Mouse (Mus musculus) urinary bladder, postnatal 0 days (tissue): ENCODE results near the gene Gimap4. TPM values are rescaled to one million over a fixed set of nuclear protein-coding genes. Genes with fewer than 3 reads are reported as not detected.

Source experiments
- polyA plus RNA-seq: library from polyadenylated mRNA; unstranded; fragments of >200 nt; fragmentation: Nextera tagmentation; extraction: Ambion mirVana; gene quantifications from 2 replicates; pipeline ENCODE4 v1.2.1, GENCODE M21; 2015

The Gimap4 gene
- polyA plus RNA-seq: 5.5 and 5.9 TPM in 2 replicates

GRCm38 (mm10) chr6:48684319-48684718 lies at the start of gene Gimap4:
Gimap4 (plus strand) TSS chr6:48684549.

GRCm38 (mm10) chr6:48646995-48647394 lies 37.4 kb upstream of the Gimap4 start, which contains the start of gene Gimap8:
Gimap8 (plus strand) TSS chr6:48647234.

GRCm38 (mm10) chr6:48675931-48676859 lies 8.2 kb upstream of the Gimap4 start, which contains the start of gene Gimap9:
Gimap9 (plus strand) TSS chr6:48676129.

GRCm38 (mm10) chr6:48718455-48718854 lies 34.1 kb downstream of the Gimap4 start, which contains the start of the genes Gm28053 and Gimap7:
Gm28053 (plus strand) TSS chr6:48718607.
Gimap7 (plus strand) TSS chr6:48718621.

DNA sequence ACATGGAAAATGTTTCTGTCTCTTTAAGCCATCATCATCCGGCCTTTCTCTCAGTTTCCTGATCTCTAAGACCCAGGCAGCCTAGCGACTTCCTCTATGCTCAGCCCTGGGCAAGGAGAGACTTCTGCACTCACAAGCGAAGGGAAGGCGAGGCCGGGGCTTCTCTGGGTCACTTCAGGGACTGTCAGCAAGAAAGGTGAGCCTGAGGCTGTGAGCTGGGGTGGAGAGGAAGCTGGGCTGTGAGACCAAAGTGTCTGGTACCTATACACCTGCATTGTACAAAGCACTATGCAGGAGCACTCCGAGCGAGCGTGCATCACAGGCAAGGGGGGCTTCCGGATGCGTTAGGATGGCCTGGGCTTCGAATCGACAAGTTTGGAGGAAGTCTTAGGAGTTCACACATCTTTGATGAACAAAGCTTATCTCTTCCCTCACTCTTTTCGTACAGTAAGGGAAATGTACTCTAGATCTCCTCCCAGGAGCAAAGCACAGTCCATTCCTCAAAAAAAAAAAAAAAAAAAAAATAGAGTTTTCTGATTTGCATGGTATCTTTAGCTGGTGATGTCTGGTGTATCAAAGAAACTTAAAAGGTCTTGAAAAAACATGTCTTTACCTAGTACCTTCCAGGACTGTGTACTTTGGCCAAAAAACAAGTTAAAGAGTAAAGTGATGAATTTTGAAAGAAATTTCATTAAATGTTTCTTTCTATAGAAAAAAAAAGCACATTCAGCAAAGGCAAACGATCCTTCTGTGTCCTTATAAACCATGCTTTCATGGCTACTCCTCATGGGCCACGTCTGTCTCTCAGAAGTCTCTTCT lies 54.8 kb downstream of the Gimap4 start, which contains the start of gene Gimap1:
TSS of gene Gimap1 (plus strand) at position 94 of the 819 bp plus-strand sequence.

Other genes with a start within 250 kb of the Gimap4 start
- 43.5 and 50.9 TPM in 2 replicates for gene Zfp467, start 238.7 kb upstream of the Gimap4 start, polyA plus RNA-seq
- gene Sspo, start 236.3 kb upstream of the Gimap4 start, polyA plus RNA-seq: 0.08 and 0.10 TPM in 2 replicates
- 42.7 and 44.7 TPM in 2 replicates for gene Atp6v0e2, start 146.9 kb upstream of the Gimap4 start, polyA plus RNA-seq
- 4.8 and 5.3 TPM in 2 replicates for gene Lrrc61, start 129.8 kb upstream of the Gimap4 start, polyA plus RNA-seq
- gene Rarres2, start 111.8 kb upstream of the Gimap4 start, polyA plus RNA-seq: 956 and 1,075 TPM in 2 replicates
- not detected in 2 replicates for gene Gm45021, start 94.9 kb upstream of the Gimap4 start, polyA plus RNA-seq
- 36.6 and 40.8 TPM in 2 replicates for gene Repin1, start 90.7 kb upstream of the Gimap4 start, polyA plus RNA-seq
- gene Gm44965, start 90.6 kb upstream of the Gimap4 start, polyA plus RNA-seq: 1.4 TPM in 1 of 2 replicates, not detected in the other
- gene Zfp775, start 82.5 kb upstream of the Gimap4 start, polyA plus RNA-seq: 4.7 and 5.6 TPM in 2 replicates
- gene AI854703, start 57.8 kb upstream of the Gimap4 start, polyA plus RNA-seq: 1.7 and 2.3 TPM in 2 replicates
- gene Gimap8, start 37.3 kb upstream of the Gimap4 start, polyA plus RNA-seq: 0.48 and 0.73 TPM in 2 replicates
- gene Gimap9, start 8.4 kb upstream of the Gimap4 start, polyA plus RNA-seq: 3.7 and 3.9 TPM in 2 replicates
- 10.7 and 11.1 TPM in 2 replicates for gene Gimap6, start 23.7 kb downstream of the Gimap4 start, polyA plus RNA-seq
- 0.47 and 0.62 TPM in 2 replicates for gene Gm28053, start 34.1 kb downstream of the Gimap4 start, polyA plus RNA-seq
- gene Gimap7, start 34.1 kb downstream of the Gimap4 start, polyA plus RNA-seq: not detected in 2 replicates
- 4.1 and 5.8 TPM in 2 replicates for gene Gimap1, start 54.5 kb downstream of the Gimap4 start, polyA plus RNA-seq
- gene Gimap5, start 61.6 kb downstream of the Gimap4 start, polyA plus RNA-seq: 3.7 and 5.1 TPM in 2 replicates
- 0.10 TPM in 1 of 2 replicates, not detected in the other for gene Gimap3, start 86.3 kb downstream of the Gimap4 start, polyA plus RNA-seq
- 108 and 134 TPM in 2 replicates for gene Tmem176a, start 156.4 kb downstream of the Gimap4 start, polyA plus RNA-seq
- gene Tmem176b, start 156.9 kb downstream of the Gimap4 start, polyA plus RNA-seq: 257 and 312 TPM in 2 replicates
- gene Aoc1, start 188.3 kb downstream of the Gimap4 start, polyA plus RNA-seq: 0.33 and 0.47 TPM in 2 replicates
- not detected in 2 replicates for gene 1600015I10Rik, start 245.3 kb downstream of the Gimap4 start, polyA plus RNA-seq